Mouse (Mus musculus) frontal cortex, postnatal 36 days (tissue): ENCODE data around the gene Wnt3.
A peak's percentile ranks its signal among the peaks of the same experiment; 100 is the strongest.
"Not testable (repeated sequence)": the region's sequence is repeated elsewhere in the genome, so short reads cannot be mapped to it uniquely, and the experiment has no call there.

Experiments
- DNase-seq, 2 experiments: peaks; one replicate each; pipeline ENCODE4 v3.0.0; 2022; ENCODE audit warnings: low spot score in 2 of 2

Gene Wnt3

GRCm38 (mm10) chr11:103773387-103774227 lies at the start of gene Wnt3:
Gene Wnt3 (plus strand): TSS chr11:103774150.
- DNase-seq: no peak

DNA sequence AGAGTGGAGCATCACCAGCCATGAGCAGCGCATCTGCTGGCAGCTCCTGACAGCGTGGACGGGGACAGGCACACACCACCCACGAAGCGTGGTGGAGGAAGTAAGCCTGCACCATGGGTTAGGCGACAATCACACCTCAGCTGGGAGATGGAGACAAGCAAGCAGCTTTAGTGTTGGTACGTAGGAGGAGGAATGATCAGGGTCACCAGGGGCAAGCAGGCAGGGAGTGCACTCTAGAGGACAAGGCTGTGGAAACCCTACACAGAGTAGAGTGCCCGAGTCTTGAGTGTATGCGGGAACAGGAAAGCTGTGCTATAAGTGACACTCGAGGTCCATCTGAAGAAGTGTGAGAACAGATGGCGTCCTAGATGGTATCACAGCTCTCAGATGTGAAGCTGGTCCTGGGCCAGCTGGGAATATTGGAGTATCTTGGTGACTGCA lies 49.6 kb upstream of the Wnt3 start:
- peak; percentile 58 to 60 for DNase-seq

- DNase-seq: no peak
Observed at GRCm38 (mm10) chr11:103729282-103729985, 44.5 kb upstream of the Wnt3 start.

- DNase-seq: no peak
Observed at GRCm38 (mm10) chr11:103731594-103731993, 42.4 kb upstream of the Wnt3 start.

- DNase-seq: no peak
Observed at GRCm38 (mm10) chr11:103732306-103732705, 41.6 kb upstream of the Wnt3 start.

GRCm38 (mm10) chr11:103733069-103733468 lies 40.9 kb upstream of the Wnt3 start:
- DNase-seq: peak; percentile 43 to 51

DNA sequence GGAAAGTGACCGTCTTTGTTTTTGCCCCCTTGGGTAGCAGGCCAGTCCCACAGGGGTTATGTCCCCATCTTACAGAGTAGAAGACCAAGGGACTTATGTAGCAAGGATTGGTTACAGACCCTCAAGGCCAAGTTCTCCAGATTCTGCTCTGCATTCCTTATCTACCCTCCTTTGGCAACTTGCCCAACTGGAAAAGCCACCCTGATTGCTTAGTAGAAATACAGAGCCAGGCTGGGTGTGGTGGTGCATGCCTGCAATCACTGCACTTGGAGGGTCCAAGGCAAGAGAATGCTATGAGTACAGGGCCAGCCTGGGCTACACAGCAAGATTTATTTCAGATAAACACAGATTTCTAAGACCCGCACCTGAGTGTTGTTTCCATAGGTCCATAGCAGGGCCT lies 40.0 kb upstream of the Wnt3 start:
- no peak for DNase-seq

DNA sequence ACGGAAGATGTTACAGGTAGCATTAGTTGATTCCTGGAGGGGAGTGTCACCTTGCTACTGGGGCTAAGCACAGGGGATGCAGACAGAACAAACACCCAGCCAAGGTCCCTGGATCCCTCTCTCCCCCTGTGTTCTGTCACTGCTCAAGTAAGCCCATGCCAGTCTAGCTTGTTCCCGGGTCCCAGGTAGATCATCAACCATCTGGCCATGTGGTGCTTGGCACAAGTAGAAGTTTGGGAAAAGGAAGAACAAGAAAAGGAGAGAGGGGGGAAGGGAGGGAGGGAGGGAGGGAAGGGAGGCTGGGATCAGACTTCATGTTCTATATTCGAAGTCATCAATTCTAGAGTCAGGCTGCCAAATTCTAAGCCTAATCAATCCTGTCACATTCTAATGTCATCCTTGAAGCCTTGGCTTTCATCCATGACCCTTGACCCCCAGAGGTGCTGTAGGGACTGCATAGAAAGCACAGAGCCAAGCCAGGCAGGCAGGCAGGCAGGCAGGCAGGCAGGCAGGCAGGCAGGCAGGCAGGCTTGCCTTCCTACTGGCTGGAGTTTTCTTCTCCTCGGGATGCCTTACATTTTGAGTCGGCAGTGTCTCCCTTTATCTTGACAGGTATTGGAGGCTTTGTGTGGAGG lies 39.4 kb upstream of the Wnt3 start:
- DNase-seq: no peak

- DNase-seq: no peak
Observed at GRCm38 (mm10) chr11:103735046-103735781, 38.7 kb upstream of the Wnt3 start.

DNA sequence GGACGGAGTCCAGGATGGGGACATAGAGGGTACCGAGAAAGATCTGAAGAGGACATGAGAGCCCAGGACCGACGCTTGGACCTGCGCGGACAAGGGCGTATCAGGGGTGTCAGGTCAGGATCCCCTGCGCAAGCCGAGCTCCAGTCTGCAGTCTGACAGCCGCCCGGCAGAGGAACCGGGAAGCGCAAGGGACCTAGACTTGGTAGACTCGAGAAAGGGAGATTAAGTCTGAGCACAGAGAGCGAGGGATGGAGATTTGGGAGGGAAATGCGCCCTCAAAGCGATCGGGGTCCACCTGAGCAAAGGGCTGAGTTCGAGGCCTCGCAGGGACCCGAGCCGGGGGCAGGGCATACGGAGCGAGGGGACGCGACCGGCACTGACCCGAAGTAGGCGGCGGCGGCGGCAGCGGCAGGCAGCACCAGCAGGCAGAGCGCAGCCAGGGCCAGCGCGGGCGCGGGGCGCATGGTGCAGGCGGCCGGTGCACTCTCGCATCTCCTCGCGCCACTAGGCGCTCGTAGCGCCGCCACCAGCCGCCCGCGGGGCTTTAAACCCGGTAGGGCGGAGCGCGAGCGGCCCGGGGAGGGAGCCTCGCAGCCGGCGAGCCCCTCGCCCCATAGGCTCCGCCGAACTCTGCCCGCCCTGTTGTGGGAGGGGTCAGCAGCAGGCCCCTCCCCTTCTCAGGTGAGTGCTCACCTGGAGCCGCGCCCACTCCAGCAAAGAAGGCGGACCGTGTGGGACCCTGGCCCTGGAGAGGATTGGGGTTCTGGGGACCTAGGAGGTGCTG lies 24.5 kb upstream of the Wnt3 start, which contains the start of gene Wnt9b:
Wnt9b (minus strand) TSS at position 516 of the 784 bp plus-strand sequence.
- no peak for DNase-seq

- DNase-seq: no peak
Observed at GRCm38 (mm10) chr11:103750612-103751011, 23.3 kb upstream of the Wnt3 start.

DNA sequence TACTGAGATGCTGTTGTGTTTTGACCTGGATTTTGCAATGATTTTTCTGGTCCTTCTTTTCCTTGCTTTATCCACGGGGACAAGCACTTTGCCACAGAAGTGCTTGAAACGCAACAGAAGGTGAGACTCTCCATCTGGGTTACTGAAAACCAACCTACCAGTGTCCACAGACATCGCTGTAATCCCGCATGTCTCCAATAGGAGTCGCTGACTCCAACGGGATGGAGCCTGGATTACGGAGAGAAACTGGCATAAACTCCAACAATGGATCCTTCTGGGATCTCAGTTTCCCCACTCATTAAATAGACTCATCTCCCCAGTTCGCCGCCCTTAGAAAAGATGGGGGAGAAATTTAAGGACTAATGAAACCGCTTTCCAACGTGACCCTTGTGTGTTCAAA lies 15.9 kb upstream of the Wnt3 start:
- DNase-seq: no peak

DNA sequence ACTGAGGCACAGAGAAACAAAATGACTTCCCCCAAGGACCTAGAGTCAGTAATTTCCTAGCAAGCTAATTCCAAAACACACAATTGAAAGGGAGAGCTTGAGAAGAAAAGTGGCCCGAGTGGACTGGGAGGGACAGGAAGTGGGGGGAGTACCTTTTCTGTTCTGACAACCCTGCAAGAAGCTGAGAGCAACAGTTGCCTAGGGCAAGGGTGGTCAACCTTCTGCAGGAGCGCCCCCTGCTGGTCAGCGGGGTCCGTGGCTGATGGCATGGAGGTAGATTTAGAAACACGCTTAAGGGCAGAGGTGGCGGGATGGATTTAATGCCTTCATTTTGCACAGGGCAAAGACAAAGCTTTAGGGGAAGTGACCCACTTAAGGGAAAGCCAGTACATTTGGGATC lies 15.2 kb upstream of the Wnt3 start:
- peak; percentile 57 to 63 for DNase-seq

DNA sequence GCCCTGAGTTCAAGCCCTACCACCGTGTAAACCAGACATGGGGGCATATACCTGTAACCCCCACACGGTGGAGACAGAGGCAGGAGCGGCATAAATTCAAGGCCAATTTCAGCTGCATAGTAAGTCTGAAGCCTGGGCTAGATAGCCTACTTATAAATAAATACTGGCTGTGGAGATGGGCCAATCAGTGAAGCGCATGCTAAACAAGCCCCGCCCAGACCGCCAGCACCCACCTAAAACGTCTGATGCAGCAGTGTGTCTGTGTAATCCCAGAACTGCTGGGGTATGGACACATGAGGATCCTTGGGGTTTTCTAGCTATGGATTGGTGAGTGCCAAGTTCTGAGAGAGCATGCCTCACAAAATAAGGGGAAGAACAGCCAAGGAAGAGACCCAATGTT lies 13.8 kb upstream of the Wnt3 start:
- DNase-seq: no peak

DNA sequence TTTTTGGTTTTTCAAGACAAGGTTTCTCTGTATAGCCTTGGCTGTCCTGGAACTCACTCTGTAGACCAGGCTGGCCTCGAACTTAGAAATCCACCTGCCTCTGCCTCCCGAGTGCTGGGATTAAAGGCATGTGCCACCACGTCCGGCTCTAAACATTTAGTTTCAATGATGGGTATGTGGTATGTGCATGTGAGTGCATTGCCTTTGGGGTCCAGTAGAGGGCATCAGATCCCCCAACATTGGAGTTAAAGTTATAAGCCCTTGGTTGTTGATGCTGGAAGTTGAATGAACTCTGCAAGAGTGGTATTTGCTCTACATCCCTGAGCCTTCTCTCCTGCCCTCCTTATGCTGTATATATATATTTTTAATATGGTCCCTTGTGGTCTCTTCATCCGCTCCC lies 13.1 kb upstream of the Wnt3 start:
- DNase-seq: not testable (repeated sequence)

DNA sequence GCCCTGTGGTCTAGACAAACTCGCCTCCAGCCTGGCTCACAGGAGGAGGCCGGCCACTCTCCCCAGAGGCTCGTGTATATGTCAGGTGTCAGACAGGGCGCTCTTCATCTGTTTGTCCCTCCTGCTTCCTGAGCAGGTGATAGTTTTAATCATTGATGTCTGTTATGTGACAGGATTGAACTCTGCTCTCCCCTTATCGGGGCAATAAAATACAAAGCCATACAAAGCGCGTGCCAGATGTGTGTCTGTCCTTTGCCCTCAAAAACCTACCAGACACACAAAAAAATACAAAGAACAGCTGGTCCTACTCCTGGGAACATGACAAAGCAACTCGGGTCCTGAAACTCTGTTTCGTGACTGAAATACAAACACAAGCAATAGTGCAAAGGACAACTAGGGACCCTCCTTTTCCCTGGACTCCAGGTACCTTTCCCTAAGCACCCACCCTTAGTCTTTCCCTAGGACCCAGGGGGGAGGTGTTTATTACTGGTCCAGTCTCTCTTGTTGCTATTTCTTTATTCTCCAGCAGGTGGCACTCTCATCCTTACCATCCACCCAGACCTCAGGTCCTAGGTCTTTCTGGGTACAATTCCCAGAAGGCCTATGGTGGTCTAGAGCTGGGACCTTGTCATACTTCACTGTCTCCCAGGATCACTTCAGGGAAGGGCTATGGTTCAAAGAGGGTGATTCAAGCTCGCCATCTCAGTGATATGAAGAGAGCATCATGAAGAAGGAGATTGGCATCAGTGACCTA lies 10.4 kb upstream of the Wnt3 start:
- peak; percentile 46 to 75 for DNase-seq

- DNase-seq: no peak
Observed at GRCm38 (mm10) chr11:103764601-103765000, 9.3 kb upstream of the Wnt3 start.

DNA sequence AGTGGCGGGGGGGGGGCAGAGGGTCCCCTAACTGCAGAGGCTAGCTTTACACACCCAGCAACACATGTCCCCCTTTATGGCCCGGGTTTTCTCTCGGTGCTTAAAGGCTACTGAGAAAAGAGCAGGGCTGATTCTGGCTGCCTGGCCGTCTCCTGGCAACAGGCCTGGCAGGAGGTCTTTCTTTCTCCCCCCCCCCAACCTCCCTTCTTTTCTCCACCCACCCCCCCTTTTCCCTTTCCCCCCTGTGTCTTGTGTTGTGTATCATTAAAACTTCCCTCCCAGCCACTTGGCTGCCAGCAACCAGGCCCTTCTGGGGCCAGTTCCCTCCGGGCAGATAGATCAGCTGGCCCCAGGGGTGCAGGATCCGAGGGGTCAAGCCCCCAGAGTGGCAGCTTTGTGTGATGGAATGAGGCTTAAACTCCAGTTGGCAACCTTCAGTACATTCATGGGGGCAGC lies 8.4 kb upstream of the Wnt3 start:
- no peak for DNase-seq

- DNase-seq: no peak
Observed at GRCm38 (mm10) chr11:103771160-103771817, 2.7 kb upstream of the Wnt3 start.
